Mouse (Mus musculus): Measurements from ENCODE around the gene Kdm4b.

Gene Kdm4b

GRCm38 (mm10) chr17:56384903-56385302 lies 59.0 kb downstream of the Kdm4b start:
- no peak for DNase-seq (ENCODE audit: low spot score in 2 of 2)

DNA sequence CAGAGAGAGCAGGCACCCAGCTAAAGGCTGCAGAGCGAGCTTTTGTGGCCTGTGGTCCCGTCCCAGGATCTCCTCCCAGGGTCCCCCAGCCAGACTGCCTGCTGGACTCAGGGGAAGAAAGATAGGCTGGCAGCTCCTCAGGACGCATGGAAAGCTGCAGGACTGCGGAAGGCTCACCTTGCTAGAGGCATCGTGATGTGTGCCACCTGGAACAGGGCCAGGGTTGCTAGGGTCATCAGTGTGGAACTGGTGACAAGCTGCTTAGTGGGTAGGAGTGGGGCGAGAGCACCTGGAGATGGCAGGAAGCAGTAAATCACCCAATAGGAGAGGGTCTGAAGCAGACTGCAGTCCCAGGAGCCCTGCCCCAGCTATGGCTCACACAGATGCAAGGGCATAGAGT lies 61.8 kb downstream of the Kdm4b start:
- DNase-seq (ENCODE audit: low spot score in 2 of 2), result no peak

GRCm38 (mm10) chr17:56393238-56393637 lies 67.4 kb downstream of the Kdm4b start:
- no peak for DNase-seq (ENCODE audit: low spot score in 2 of 2)

DNA sequence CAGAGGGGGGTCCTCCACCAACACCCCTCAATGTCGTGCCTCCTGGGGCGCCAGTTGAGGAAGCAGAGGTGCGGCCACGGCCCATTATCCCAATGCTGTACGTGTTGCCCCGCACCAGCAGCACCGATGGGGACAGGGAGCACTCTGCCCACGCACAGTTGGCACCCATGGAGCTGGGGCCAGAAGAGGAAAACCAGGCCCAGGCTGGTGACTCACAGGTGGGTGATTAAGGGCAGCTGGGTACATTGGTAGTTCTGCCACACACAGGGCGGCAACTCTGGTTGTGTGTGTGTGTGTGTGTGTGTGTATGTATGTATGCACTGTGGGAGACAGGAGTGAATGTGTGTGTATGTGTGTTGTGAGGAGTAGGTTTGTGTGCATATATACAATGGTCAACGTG lies 68.0 kb downstream of the Kdm4b start:
- no peak for DNase-seq (ENCODE audit: low spot score in 2 of 2)

DNA sequence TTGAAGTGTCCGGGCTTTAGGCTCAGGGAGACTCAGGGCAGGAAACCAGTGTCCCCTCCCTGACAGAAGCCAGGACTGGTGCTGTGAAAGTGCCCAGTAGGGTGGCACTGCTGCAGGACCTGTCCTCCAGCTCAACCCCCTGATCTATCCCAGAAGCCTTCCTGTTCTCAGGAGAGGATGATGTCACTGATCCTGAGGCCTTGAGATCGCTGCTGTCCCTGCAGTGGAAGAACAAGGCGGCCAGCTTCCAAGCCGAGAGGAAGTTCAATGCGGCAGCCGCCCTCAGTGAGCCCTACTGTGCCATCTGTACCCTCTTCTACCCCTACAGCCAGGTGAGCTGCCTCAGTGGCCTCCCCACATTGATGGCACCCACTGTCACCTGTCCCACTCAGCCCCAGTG lies 70.2 kb downstream of the Kdm4b start:
- no peak for DNase-seq (ENCODE audit: low spot score in 2 of 2)

- no peak for DNase-seq (ENCODE audit: low spot score in 2 of 2)
These were observed 74.4 kb downstream of the Kdm4b start for GRCm38 (mm10) chr17:56400221-56400620.

DNA sequence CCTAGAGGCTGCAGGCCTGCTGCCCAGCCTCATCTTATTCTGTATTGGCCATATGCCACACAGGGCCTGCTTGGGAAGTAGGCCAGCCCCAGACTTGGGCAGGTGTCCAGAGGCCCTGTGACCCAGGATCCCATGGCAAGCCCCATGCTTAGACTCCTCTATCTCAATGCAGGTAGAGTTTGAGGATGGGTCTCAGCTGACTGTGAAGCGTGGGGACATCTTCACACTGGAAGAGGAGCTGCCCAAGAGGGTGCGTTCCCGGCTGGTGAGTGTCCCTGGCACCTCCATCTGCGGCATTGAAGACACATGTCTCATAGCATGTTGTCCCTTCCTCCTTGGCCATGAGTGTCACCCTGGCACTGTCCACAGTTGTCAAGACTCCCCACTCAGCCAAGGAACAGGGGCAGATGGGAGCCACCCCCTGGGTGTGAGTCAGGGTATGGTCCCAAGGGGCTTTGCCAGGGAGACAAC lies 75.2 kb downstream of the Kdm4b start:
- DNase-seq (ENCODE audit: low spot score in 2 of 2), result no peak

- no peak for DNase-seq (ENCODE audit: low spot score in 2 of 2)
These were observed 79.5 kb downstream of the Kdm4b start for GRCm38 (mm10) chr17:56405341-56405740.

- DNase-seq (ENCODE audit: low spot score in 2 of 2), result no peak
These were observed 80.3 kb downstream of the Kdm4b start for GRCm38 (mm10) chr17:56405856-56406840.

DNA sequence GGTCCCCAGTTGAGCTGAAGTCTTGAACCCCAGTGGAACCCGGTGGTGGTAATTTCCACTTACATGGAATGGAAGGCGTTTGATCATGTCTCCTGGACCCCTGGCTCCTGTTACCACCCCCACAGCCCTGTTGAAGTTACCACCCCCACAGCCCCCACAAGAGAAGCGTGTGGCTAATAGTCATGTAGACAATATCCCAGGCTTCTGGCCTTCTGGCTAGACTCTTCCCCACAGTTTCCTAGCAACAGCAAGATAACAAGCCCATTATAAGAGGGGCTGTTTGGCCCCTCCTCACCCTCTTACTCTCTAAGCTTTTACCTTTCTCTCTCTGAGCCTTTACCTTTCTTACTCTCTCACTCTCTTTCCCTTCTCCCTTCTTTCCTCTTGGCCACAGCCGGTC lies 81.0 kb downstream of the Kdm4b start:
- no peak for DNase-seq (ENCODE audit: low spot score in 2 of 2)

DNA sequence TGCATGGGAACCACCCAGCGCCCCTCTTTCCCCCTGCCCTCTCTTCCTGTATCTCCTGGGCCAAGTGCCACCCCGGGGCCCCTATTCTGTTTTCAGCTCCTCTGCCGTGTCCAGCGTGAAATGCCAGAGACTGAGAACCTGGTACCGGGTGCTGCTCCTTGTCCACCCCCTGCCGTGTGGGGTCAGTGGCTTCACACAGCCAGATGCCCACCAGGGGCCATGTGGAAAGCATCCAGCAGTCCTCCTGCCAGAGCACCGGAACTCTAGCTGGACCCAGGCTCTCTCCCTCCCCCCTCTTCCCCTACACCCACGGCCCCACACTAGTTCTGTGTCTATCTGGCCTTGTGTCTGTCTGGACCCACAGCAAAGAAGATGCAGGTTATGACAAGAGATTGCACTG lies 81.5 kb downstream of the Kdm4b start:
- no peak for DNase-seq (ENCODE audit: low spot score in 2 of 2)

DNA sequence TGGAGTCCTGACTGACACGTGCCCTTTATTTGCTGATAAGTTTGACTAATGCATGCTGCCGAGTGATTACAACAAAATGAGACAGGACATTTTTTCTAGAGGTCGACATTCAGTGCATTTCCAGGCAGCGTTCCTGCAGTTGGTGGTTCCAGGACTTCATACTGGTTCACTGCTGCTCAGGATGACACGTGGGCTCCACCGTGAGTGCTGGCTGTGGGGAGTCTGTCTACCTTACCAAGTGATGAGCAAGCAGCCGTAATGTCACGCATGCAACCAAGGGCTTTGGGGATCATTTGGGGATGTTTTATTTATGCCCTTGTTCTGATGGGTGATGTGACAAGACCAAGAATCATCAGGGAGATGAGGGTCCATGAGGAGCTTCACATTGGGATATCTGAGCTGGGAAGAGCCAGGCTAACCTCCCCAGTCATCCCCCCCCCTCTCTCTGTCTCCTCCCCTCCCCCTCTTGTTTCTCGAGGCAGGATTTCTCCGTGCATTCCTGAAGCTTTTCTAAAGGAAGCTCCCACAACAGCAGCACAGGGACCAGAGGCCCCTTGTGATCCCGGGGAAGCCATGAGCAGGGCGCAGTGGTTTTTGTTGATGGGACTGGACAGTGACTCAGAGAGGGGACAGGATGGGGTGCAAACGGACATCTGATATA lies 83.2 kb downstream of the Kdm4b start:
- DNase-seq (ENCODE audit: low spot score in 2 of 2), result no peak

DNA sequence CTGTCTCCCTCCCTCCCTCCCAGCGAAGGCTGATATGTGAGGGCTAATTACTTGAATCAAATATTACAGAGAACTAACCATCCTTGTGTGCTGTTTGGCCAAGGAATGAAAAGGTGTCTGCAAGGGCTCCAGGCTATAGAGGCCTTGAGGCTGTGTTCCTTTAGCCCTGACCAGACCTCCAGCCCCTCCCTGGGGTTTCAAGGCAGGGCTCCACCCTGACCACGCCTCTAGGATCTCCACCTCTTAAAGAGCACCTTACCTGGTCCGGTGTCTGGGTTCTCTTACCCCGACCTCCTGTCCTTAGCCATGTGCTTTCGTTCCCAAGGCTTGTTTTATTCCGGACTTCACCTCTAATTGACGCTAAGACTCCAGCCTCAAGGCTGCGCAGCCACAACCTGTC lies 83.9 kb downstream of the Kdm4b start:
- no peak for DNase-seq (ENCODE audit: low spot score in 2 of 2)

- DNase-seq (ENCODE audit: low spot score in 2 of 2), result no peak
These were observed 85.6 kb downstream of the Kdm4b start for GRCm38 (mm10) chr17:56411437-56411836.

GRCm38 (mm10) chr17:56413113-56413512 lies 87.3 kb downstream of the Kdm4b start:
- DNase-seq (ENCODE audit: low spot score in 2 of 2), result no peak

DNA sequence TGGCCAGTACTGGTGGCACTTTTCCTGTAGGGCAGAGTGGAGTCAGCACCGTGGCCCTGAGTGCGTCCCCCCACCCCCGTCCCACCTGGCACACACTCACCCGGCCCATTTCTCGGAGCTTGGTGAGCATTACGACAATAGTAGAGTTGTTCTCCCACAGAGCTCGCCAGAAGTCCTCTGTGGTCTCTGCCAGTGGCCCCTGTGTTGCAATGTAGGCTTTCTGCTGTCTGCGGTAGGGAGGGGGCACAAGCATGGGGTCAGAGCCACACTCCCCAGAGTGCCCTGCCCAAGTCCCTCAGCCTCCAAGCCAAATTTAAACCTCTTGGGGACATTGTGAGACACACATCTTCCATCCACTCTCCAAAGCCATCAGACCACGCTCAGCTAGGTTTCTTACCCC lies 88.9 kb downstream of the Kdm4b start:
- DNase-seq (ENCODE audit: low spot score in 2 of 2), result no peak

- no peak for DNase-seq (ENCODE audit: low spot score in 2 of 2)
These were observed 92.4 kb downstream of the Kdm4b start for GRCm38 (mm10) chr17:56418304-56418703.

DNA sequence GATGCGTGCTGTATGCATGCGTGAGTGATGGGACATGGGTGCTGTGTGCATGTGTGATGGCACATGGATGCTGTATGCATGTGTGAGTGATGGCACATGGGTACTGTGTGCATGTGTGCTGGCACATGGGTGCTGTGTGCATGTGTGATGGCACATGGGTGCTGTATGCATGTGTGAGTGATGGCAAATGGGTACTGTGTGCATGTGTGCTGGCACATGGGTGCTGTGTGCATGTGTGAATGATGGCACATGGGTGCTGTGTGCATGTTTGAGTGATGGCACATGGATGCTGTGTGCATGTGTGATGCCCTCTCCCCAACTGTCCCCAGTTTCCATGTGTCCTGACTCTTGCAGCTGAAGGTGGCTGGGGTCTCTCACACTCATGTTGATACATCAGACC lies 94.2 kb downstream of the Kdm4b start:
- DNase-seq (ENCODE audit: low spot score in 2 of 2), result no peak

DNA sequence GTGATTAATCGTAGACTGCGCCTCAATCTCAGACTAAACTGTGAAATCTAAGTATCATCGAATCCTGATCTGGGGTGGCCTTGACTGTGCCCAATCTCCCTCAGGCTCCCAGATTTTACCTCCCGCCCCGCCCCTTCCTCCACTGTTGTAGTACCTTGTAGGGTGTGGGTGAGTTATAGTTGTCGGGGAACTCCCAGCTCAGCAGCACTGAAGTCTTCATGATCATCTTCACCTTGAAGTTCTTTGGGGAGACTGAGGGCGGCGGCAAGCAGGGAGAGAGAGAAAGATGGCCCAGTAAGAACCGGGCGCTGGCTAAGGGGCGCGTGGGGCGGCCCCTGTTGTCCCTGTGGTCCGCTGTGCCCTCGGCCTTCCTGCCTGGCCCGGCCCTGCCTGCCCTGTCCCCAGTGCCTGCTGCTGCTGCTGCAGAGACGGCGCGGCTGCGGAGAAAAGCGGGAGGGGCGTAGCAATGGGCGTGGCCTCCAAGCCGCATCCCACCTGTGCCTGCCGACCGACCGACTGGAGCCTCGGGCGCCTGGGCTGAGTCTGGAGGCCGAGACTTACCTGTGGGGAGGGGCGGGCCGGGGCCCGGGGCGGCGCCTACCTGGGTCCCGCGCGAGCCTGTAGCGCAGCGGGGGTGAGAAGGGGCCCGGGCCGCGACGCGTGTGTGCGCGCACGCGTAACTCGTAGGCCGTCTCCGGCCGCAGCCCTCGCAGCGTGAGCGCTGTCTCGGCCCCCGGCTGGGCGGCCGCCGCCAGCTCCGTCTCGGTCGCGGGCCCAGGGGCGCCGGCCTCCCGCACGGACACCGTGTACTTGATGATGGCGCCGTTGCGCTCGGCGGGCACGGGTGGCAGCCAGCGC lies 99.1 kb downstream of the Kdm4b start:
- peak; percentile 21 to 51 for DNase-seq (ENCODE audit: low spot score in 2 of 2)

GRCm38 (mm10) chr17:56425584-56425914 lies 99.7 kb downstream of the Kdm4b start:
- peak; percentile 74 to 87 for DNase-seq (ENCODE audit: low spot score in 2 of 2)

DNA sequence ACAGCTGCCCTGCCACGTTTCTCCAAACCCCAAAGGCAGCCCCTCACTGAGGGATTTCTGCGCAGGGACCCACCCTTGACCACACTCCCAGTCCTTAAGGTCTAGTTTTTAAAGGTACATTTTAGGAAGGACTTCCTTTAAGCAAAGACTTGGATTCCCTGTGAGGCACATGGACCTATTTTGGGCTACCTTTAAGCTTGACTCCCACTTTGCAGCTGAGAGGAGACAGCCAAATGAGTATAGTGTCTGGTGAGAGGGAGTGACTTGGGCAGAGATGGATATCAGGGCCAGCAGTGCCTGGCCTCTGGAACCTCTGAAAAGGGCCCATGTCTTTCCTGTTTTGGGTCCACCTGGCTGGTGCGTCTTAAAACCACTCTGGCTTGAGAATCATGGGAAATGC lies 100.1 kb downstream of the Kdm4b start:
- no peak for DNase-seq (ENCODE audit: low spot score in 2 of 2)

- DNase-seq (ENCODE audit: low spot score in 2 of 2), result no peak
These were observed 102.0 kb downstream of the Kdm4b start for GRCm38 (mm10) chr17:56427857-56428256.
